Mouse (Mus musculus) liver, adult 2 months (tissue): ENCODE results near the gene Bnipl.

Experiments used
- CTCF ChIP-seq: fragments of 200-500 bp; IDR thresholded peaks from 2 replicates; pipeline ENCODE4 v1.5.1; 2011; ENCODE audit warnings: low read depth, low read length, control low read depth
- POLR2A ChIP-seq: fragments of 200-500 bp; IDR thresholded peaks from 2 replicates; pipeline ENCODE4 v1.6.1; 2011; ENCODE audit warnings: low read length, control low read depth; ENCODE audit not compliant: insufficient read depth; ENCODE audit errors: extremely low read depth

GRCm38 (mm10) chr3:95290156-95290555 is 39.2 kb upstream of the Bnipl start:
- TF ChIP-seq CTCF (no peak), POLR2A (no peak)
